Mouse (Mus musculus) kidney, adult 18-20 months (tissue): ENCODE results near the gene Lad1.
A peak's percentile ranks its signal among the peaks of the same experiment; 100 is the strongest.

Source experiments
- DNase-seq: peaks from one replicate; pipeline ENCODE4 v3.0.0; 2021

Lad1 gene

GRCm38 (mm10) chr1:135810180-135810579 is 8.2 kb upstream of the Lad1 start:
- DNase-seq, result peak; percentile 52

- DNase-seq, result peak; percentile 94
Measured at GRCm38 (mm10) chr1:135811016-135811646, 7.3 kb upstream of the Lad1 start.

- no peak for DNase-seq
Measured at GRCm38 (mm10) chr1:135812205-135812604, 6.2 kb upstream of the Lad1 start.

GRCm38 (mm10) chr1:135812618-135813017 is 5.8 kb upstream of the Lad1 start:
- peak; percentile 49 for DNase-seq

- peak; percentile 54 for DNase-seq
Measured at GRCm38 (mm10) chr1:135813071-135813470, 5.3 kb upstream of the Lad1 start.

- peak; percentile 88 for DNase-seq
Measured at GRCm38 (mm10) chr1:135813687-135814395, 4.6 kb upstream of the Lad1 start.

GRCm38 (mm10) chr1:135814531-135814930 is 3.9 kb upstream of the Lad1 start:
- peak; percentile 59 for DNase-seq

GRCm38 (mm10) chr1:135817595-135817994 is 803 bp upstream of the Lad1 start:
- no peak for DNase-seq

- DNase-seq, result peak; percentile 58
Measured at GRCm38 (mm10) chr1:135820071-135820470, 1.7 kb downstream of the Lad1 start.

GRCm38 (mm10) chr1:135820736-135821364 is 2.5 kb downstream of the Lad1 start:
- peak; percentile 86 for DNase-seq

GRCm38 (mm10) chr1:135821780-135822179 is 3.4 kb downstream of the Lad1 start:
- no peak for DNase-seq

GRCm38 (mm10) chr1:135828918-135829317 is 10.5 kb downstream of the Lad1 start:
- DNase-seq, result peak; percentile 43

GRCm38 (mm10) chr1:135834206-135834859 is 15.9 kb downstream of the Lad1 start:
- no peak for DNase-seq

GRCm38 (mm10) chr1:135834983-135835382 is 16.6 kb downstream of the Lad1 start:
- DNase-seq, result no peak

GRCm38 (mm10) chr1:135835716-135836483 is 17.5 kb downstream of the Lad1 start, which contains the start of gene Tnnt2:
Gene Tnnt2, plus strand, starts transcription at chr1:135836354.
- no peak for DNase-seq

GRCm38 (mm10) chr1:135838626-135839025 is 20.2 kb downstream of the Lad1 start:
- DNase-seq, result no peak

- DNase-seq, result no peak
Measured at GRCm38 (mm10) chr1:135839065-135839464, 20.7 kb downstream of the Lad1 start.

- no peak for DNase-seq
Measured at GRCm38 (mm10) chr1:135840675-135841395, 22.4 kb downstream of the Lad1 start.

GRCm38 (mm10) chr1:135843519-135844262 is 25.3 kb downstream of the Lad1 start:
- no peak for DNase-seq

GRCm38 (mm10) chr1:135844481-135844880 is 26.1 kb downstream of the Lad1 start:
- DNase-seq, result no peak

GRCm38 (mm10) chr1:135846632-135847031 is 28.2 kb downstream of the Lad1 start:
- no peak for DNase-seq
